Mouse (Mus musculus): ENCODE measurements around the gene Cdkn2c.

The Cdkn2c gene

DNA sequence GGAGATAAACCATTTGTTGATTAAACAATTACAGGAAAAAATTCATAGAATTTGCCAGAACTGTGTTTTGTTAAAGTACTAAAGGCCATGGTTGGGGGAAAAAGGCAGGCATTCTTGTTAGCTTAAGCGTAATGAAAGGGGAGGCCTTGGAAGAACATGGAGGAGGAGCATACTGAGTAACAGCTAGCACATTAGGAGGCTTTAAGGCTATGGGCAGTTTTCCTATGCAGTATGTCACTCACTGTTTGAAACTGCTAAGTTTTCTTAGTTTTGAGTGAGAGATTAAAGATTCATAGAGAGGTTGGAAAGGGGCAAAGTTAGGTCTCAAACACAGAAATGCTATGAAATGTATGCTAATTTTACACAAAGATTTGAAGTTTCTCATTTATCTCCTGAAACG lies 7.1 kb upstream of the Cdkn2c start:
- Histone ChIP-seq H3K4me3 (replicated peaks; ENCODE audit: low read length) (no peak overlapping the region), H3K9me3 (ENCODE audit: low read length) (no peaks in the 10 kb centered on the region), H3K27me3 (ENCODE audit: insufficient read depth, low read length) (no peaks in the 10 kb centered on the region), H3K4me1 (replicated peaks; ENCODE audit: low read depth, low read length) (peaks cover 30% of the 10 kb centered on the region), H3K36me3 (ENCODE audit: insufficient read depth, low read length) (no peaks in the 10 kb centered on the region)
- TF ChIP-seq CTCF (conservative IDR thresholded peaks at IDR 0.05; ENCODE audit: low read length) (no peak), POU5F1 (IDR thresholded peaks at IDR 0.05; ENCODE audit: borderline replicate concordance, low read length) (no peak), NANOG (IDR thresholded peaks at IDR 0.05; ENCODE audit: borderline replicate concordance, low read length) (no peak)

DNA sequence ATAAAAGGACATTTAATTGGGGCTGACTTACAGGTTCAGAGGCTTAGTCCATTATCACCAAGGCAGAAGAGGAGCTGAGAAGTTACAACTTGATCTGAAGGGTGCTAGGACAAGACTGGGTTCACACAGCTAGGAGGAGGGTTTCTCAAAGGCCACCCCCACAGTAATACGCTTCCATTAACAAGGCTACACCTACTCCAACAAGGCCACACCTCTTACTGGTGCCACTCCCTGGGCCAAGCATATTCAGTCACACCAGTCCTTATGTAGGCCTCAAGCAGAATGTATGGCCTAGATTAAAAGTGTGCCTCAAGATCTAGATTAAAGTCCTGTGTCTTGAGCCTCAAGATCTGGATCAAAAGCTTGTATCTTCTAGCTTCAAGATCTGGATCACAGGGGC lies 5.0 kb upstream of the Cdkn2c start:
- no peaks in the 10 kb centered on the region for H3K36me3 ChIP-seq (ENCODE audit: insufficient read depth, low read length)
- H3K27me3 ChIP-seq (ENCODE audit: insufficient read depth, low read length), result peaks cover 6% of the 10 kb centered on the region; the same call in 1 of the 2 replicates
- TF ChIP-seq CTCF (conservative IDR thresholded peaks at IDR 0.05; ENCODE audit: low read length), result no peak
- TF ChIP-seq NANOG (IDR thresholded peaks at IDR 0.05; ENCODE audit: borderline replicate concordance, low read length), result no peak
- no peak for TF ChIP-seq POU5F1 (IDR thresholded peaks at IDR 0.05; ENCODE audit: borderline replicate concordance, low read length)
- no peak overlapping the region for H3K4me3 ChIP-seq (replicated peaks; ENCODE audit: low read length)
- peaks cover 17% of the 10 kb centered on the region for H3K4me1 ChIP-seq (replicated peaks; ENCODE audit: low read depth, low read length)
- H3K9me3 ChIP-seq (ENCODE audit: low read length), result no peaks in the 10 kb centered on the region

DNA sequence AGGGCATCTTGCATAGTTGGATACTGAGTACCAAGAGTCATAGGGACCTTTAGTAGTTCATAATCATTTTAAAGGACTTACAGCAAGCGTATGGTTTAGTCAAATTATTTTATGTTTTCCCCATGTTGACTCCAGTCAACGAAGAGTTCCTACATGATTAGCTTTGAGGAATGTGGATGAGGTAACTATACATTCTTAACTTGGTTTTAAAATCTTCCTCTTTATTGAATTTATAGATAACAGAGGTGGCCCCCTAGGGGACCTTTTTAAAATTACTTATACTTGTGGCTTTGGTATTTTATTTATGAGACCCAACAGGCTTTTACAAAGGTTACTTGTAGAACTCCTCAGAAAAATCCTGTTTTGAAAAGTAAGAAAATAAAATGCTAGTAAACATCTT lies 3.2 kb upstream of the Cdkn2c start:
- Histone ChIP-seq H3K4me3 (replicated peaks; ENCODE audit: low read length) (no peak overlapping the region), H3K4me1 (replicated peaks; ENCODE audit: low read depth, low read length) (peaks cover 13% of the 10 kb centered on the region), H3K36me3 (ENCODE audit: insufficient read depth, low read length) (no peaks in the 10 kb centered on the region), H3K27me3 (ENCODE audit: insufficient read depth, low read length) (peaks cover 18% of the 10 kb centered on the region), H3K9me3 (ENCODE audit: low read length) (peaks cover under 1% of the 10 kb centered on the region; the same call in 1 of the 2 replicates)
- no peak for TF ChIP-seq NANOG (IDR thresholded peaks at IDR 0.05; ENCODE audit: borderline replicate concordance, low read length)

DNA sequence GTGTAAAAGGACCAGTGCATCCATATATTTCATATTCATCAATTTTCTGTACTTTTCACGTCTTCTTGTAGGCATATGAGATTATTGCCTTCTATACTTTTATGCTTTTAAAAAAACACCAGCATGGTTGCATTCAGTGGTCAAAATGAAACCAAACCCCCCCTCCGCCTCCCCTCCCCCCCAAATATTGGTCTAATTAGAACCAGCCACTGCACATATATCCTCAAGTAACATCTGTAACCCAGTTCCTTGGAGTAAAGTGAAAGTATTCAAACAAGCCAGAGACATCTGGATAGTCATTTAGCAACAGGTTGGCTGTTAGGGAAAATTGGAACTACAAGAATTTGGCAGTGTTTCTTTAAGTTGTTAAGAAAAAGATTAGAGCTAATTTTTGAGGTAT lies 529 bp upstream of the Cdkn2c start:
- no peak overlapping the region for H3K4me3 ChIP-seq (replicated peaks; ENCODE audit: low read length)
- no peaks in the 10 kb centered on the region for H3K36me3 ChIP-seq (ENCODE audit: insufficient read depth, low read length)
- peaks cover 8% of the 10 kb centered on the region; the same call in 1 of the 2 replicates for H3K4me1 ChIP-seq (replicated peaks; ENCODE audit: low read depth, low read length)
- peaks cover 35% of the 10 kb centered on the region for H3K27me3 ChIP-seq (ENCODE audit: insufficient read depth, low read length)
- TF ChIP-seq CTCF (conservative IDR thresholded peaks at IDR 0.05; ENCODE audit: low read length) (no peak), POU5F1 (IDR thresholded peaks at IDR 0.05; ENCODE audit: borderline replicate concordance, low read length) (no peak), NANOG (IDR thresholded peaks at IDR 0.05; ENCODE audit: borderline replicate concordance, low read length) (no peak)
- peaks cover 17% of the 10 kb centered on the region for H3K9me3 ChIP-seq (ENCODE audit: low read length)

DNA sequence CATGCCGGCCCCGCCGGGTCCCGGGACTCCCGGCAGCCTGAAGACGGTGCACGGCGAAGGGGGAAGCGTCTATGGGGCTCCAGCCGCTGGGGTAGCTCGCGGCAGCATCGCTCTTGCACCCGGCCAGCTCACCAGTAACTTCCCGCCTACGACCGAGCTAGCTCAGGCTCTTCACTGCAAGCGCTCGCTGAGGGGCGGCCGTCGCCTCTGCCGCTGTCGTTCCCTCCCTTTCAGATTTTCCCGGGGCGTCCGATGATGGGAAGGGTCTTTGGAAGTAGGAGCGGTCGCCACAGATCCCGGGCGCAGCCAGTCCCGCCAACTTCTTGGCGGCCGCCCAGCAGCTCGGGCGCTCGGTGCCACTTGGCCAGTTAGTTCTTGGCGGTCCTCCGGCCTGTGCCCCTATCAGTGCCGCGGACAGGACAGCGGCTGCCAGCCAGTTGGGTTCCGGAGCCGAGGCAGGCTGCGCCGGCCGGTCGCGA lies 968 bp downstream of the Cdkn2c start:
- Histone ChIP-seq H3K9me3 (ENCODE audit: low read length) (peaks cover 17% of the 10 kb centered on the region), H3K27me3 (ENCODE audit: insufficient read depth, low read length) (peaks cover 46% of the 10 kb centered on the region), H3K4me1 (replicated peaks; ENCODE audit: low read depth, low read length) (peaks cover 4% of the 10 kb centered on the region; the same call in 1 of the 2 replicates), H3K4me3 (replicated peaks; ENCODE audit: low read length) (peak overlapping the region; percentile 87), H3K36me3 (ENCODE audit: insufficient read depth, low read length) (no peaks in the 10 kb centered on the region)
- no peak for TF ChIP-seq POU5F1 (IDR thresholded peaks at IDR 0.05; ENCODE audit: borderline replicate concordance, low read length)
- no peak for TF ChIP-seq CTCF (conservative IDR thresholded peaks at IDR 0.05; ENCODE audit: low read length)
- no peak for TF ChIP-seq NANOG (IDR thresholded peaks at IDR 0.05; ENCODE audit: borderline replicate concordance, low read length)

DNA sequence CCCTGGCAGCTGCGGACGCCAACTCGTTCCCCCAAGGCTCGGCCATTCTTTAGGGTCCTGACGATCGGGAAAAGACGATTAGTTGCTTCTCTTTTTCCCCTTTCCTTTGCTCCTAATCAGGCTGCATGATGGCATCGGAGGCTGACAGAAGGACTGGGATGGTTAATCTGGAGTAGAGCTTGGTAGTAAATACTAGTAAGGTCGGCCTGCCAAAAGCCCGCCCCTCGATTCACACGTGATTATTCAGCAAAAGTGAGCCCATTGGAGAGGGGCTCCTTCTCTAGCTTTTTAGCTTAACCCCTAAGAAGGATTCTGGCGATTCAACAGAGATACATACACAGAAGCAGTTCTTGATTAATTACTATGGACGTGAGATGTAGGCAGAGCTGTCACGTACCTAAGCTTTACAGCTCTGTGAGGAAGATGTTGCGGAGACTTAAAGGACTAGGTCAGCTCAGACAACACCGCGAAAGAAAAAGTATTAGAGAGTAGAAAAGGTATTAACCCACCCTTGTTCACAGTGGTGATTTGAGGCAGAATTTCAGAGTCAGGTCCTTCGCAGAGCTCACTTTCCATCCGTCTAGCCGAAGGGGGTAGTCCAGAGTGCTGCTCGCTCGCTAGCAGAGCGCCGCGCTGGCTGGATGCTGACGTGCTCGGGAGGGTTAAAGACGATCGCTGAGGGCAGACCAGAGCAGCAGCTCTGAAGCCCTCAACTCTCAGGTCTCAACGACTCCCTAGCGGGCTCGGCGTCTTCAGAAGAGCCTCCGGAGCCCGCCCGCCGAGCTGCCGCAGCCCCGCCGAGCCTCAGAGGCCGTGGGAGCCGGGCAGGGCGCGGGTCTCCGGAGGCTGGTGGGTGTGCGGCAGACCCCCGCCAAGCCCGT lies 1.6 kb downstream of the Cdkn2c start:
- Histone ChIP-seq H3K4me1 (replicated peaks; ENCODE audit: low read depth, low read length) (peaks cover 4% of the 10 kb centered on the region; the same call in 1 of the 2 replicates), H3K4me3 (replicated peaks; ENCODE audit: low read length) (peak overlapping the region; percentile 87), H3K36me3 (ENCODE audit: insufficient read depth, low read length) (no peaks in the 10 kb centered on the region), H3K27me3 (ENCODE audit: insufficient read depth, low read length) (peaks cover 51% of the 10 kb centered on the region), H3K9me3 (ENCODE audit: low read length) (peaks cover 17% of the 10 kb centered on the region)
- TF ChIP-seq POU5F1 (IDR thresholded peaks at IDR 0.05; ENCODE audit: borderline replicate concordance, low read length) (no peak), CTCF (conservative IDR thresholded peaks at IDR 0.05; ENCODE audit: low read length) (no peak), NANOG (IDR thresholded peaks at IDR 0.05; ENCODE audit: borderline replicate concordance, low read length) (no peak)

DNA sequence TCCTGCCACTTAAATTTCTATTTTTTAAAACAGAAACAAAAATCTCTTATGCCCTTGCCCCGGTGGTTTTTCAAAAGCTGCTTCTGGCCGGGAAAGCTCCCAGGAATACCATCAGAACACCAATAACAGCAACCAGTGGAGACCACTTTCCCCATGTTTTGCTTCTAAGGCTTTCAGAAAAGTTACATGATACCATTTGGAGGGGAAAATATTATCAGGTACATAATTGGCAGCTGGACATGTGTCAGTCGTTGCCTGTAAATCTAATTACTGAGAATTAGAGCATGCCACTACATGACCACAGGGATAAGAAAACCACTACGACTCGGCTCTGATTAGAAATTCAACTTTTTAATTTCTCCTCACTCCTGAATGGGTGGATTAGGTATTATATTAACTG lies 2.9 kb downstream of the Cdkn2c start:
- H3K4me3 ChIP-seq (replicated peaks; ENCODE audit: low read length), result no peak overlapping the region
- TF ChIP-seq CTCF (conservative IDR thresholded peaks at IDR 0.05; ENCODE audit: low read length), result no peak
- TF ChIP-seq NANOG (IDR thresholded peaks at IDR 0.05; ENCODE audit: borderline replicate concordance, low read length), result no peak
- TF ChIP-seq POU5F1 (IDR thresholded peaks at IDR 0.05; ENCODE audit: borderline replicate concordance, low read length), result no peak
- H3K27me3 ChIP-seq (ENCODE audit: insufficient read depth, low read length), result peaks cover 60% of the 10 kb centered on the region

DNA sequence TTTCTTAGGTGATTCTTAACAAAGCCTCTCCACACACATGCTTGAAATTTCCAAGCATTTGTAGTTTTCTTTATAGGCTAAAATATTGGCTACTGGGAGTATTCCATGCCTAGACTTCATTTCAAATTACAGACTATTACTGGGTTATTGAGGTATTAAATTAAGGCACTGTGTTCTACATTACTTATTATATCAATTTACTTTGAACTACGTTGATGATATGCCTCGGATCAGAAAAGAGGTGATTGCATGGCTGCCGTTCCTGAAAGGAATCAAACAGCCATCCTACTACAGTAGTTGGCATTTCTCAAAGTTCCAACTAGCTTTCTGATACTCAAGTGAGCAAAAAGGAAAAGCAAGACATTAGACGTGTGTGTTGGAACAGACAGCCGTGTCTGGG lies 4.7 kb downstream of the Cdkn2c start:
- TF ChIP-seq NANOG (IDR thresholded peaks at IDR 0.05; ENCODE audit: borderline replicate concordance, low read length) (no peak), CTCF (conservative IDR thresholded peaks at IDR 0.05; ENCODE audit: low read length) (no peak), POU5F1 (IDR thresholded peaks at IDR 0.05; ENCODE audit: borderline replicate concordance, low read length) (no peak)
- Histone ChIP-seq H3K9me3 (ENCODE audit: low read length) (peaks cover 17% of the 10 kb centered on the region), H3K27me3 (ENCODE audit: insufficient read depth, low read length) (peaks cover 72% of the 10 kb centered on the region), H3K4me1 (replicated peaks; ENCODE audit: low read depth, low read length) (peaks cover 12% of the 10 kb centered on the region), H3K36me3 (ENCODE audit: insufficient read depth, low read length) (no peaks in the 10 kb centered on the region), H3K4me3 (replicated peaks; ENCODE audit: low read length) (no peak overlapping the region)

More for the DNA sequence above, 2.9 kb downstream of the Cdkn2c start:
- Histone ChIP-seq H3K9me3 (ENCODE audit: low read length) (peaks cover 17% of the 10 kb centered on the region), H3K36me3 (ENCODE audit: insufficient read depth, low read length) (no peaks in the 10 kb centered on the region), H3K4me1 (replicated peaks; ENCODE audit: low read depth, low read length) (peaks cover 4% of the 10 kb centered on the region; the same call in 1 of the 2 replicates)
